Mouse (Mus musculus) lung, postnatal 14 days (tissue): Measurements from ENCODE around the gene Lrpprc.
"Not testable (repeated sequence)": the region's sequence is repeated elsewhere in the genome, so short reads cannot be mapped to it uniquely, and the experiment has no call there.

ENCODE experiments used
- DNase-seq: peaks from one replicate; pipeline ENCODE4 v3.0.0; 2021

Lrpprc gene

GRCm38 (mm10) chr17:84790447-84791098 lies at the start of gene Lrpprc:
Gene Lrpprc, minus strand, starts transcription at chr17:84790789.
- peak; percentile 95 for DNase-seq

GRCm38 (mm10) chr17:84837780-84838179 lies 47.2 kb upstream of the Lrpprc start:
- peak; percentile 74 for DNase-seq

- DNase-seq, result no peak
Measured at GRCm38 (mm10) chr17:84835249-84835648, 44.7 kb upstream of the Lrpprc start.

GRCm38 (mm10) chr17:84832346-84832745 lies 41.8 kb upstream of the Lrpprc start:
- no peak for DNase-seq

- DNase-seq, result no peak
Measured at GRCm38 (mm10) chr17:84828301-84828700, 37.7 kb upstream of the Lrpprc start.

- DNase-seq, result peak; percentile 23
Measured at GRCm38 (mm10) chr17:84820603-84821002, 30.0 kb upstream of the Lrpprc start.

- no peak for DNase-seq
Measured at GRCm38 (mm10) chr17:84818390-84818789, 27.8 kb upstream of the Lrpprc start.

- DNase-seq, result no peak
Measured at GRCm38 (mm10) chr17:84816014-84816461, 25.4 kb upstream of the Lrpprc start.

GRCm38 (mm10) chr17:84814905-84815304 lies 24.3 kb upstream of the Lrpprc start:
- DNase-seq, result no peak

GRCm38 (mm10) chr17:84814192-84814591 lies 23.6 kb upstream of the Lrpprc start:
- DNase-seq, result not testable (repeated sequence)

GRCm38 (mm10) chr17:84792006-84792405 lies 1.4 kb upstream of the Lrpprc start:
- DNase-seq, result no peak

- DNase-seq, result no peak
Measured at GRCm38 (mm10) chr17:84791156-84791555, 567 bp upstream of the Lrpprc start.

GRCm38 (mm10) chr17:84790043-84790442 lies 546 bp downstream of the Lrpprc start:
- no peak for DNase-seq

GRCm38 (mm10) chr17:84788376-84789125 lies 2.0 kb downstream of the Lrpprc start:
- no peak for DNase-seq

- DNase-seq, result no peak
Measured at GRCm38 (mm10) chr17:84787477-84787876, 3.1 kb downstream of the Lrpprc start.

- no peak for DNase-seq
Measured at GRCm38 (mm10) chr17:84786911-84787310, 3.7 kb downstream of the Lrpprc start.

- DNase-seq, result no peak
Measured at GRCm38 (mm10) chr17:84785176-84785575, 5.4 kb downstream of the Lrpprc start.

GRCm38 (mm10) chr17:84783491-84783890 lies 7.1 kb downstream of the Lrpprc start:
- no peak for DNase-seq

- no peak for DNase-seq
Measured at GRCm38 (mm10) chr17:84780321-84780720, 10.3 kb downstream of the Lrpprc start.

GRCm38 (mm10) chr17:84778477-84778978 lies 12.1 kb downstream of the Lrpprc start:
- DNase-seq, result no peak

GRCm38 (mm10) chr17:84776362-84777000 lies 14.1 kb downstream of the Lrpprc start:
- no peak for DNase-seq

GRCm38 (mm10) chr17:84775291-84775690 lies 15.3 kb downstream of the Lrpprc start:
- DNase-seq, result no peak

- no peak for DNase-seq
Measured at GRCm38 (mm10) chr17:84771882-84772281, 18.7 kb downstream of the Lrpprc start.

- no peak for DNase-seq
Measured at GRCm38 (mm10) chr17:84758971-84759370, 31.6 kb downstream of the Lrpprc start.
